Mouse (Mus musculus) duodenum, adult 2 months (tissue): Measurements from ENCODE around the gene Csrp1. TPM values are rescaled to one million over a fixed set of nuclear protein-coding genes. Genes with fewer than 3 reads are reported as not detected.

Source experiments
- polyA plus RNA-seq: library from polyadenylated mRNA; depleted of rRNA; stranded (reverse); fragments of >200 nt; gene quantifications from 2 replicates; pipeline ENCODE4 v1.2.3, GENCODE M21; 2012; ENCODE audit warnings: low replicate concordance; rRNA removed

The Csrp1 gene
- polyA plus RNA-seq = 163 and 167 TPM in 2 replicates

DNA sequence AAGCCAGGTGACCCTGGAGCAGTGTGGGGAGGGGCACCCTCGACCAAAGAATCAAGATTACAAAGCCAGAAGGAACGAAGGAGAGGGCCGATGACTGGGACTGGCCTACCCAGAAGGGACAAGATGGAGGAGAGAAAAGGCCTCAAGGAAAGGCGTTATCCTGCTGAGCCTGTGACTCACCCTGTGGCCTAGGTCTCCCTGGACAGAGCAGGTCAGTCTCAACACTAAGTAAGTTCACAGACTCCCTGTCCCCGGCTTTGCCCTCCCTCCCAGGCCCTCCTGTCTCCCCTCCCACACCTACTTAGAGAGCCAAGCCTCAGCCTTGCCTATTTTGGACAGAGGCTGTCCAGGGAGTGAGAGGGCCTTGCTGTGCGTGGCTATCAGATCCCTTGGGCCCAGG is at the start of gene Csrp1:
Gene Csrp1, plus strand, starts transcription at position 79 of the 400 bp plus-strand sequence.

DNA sequence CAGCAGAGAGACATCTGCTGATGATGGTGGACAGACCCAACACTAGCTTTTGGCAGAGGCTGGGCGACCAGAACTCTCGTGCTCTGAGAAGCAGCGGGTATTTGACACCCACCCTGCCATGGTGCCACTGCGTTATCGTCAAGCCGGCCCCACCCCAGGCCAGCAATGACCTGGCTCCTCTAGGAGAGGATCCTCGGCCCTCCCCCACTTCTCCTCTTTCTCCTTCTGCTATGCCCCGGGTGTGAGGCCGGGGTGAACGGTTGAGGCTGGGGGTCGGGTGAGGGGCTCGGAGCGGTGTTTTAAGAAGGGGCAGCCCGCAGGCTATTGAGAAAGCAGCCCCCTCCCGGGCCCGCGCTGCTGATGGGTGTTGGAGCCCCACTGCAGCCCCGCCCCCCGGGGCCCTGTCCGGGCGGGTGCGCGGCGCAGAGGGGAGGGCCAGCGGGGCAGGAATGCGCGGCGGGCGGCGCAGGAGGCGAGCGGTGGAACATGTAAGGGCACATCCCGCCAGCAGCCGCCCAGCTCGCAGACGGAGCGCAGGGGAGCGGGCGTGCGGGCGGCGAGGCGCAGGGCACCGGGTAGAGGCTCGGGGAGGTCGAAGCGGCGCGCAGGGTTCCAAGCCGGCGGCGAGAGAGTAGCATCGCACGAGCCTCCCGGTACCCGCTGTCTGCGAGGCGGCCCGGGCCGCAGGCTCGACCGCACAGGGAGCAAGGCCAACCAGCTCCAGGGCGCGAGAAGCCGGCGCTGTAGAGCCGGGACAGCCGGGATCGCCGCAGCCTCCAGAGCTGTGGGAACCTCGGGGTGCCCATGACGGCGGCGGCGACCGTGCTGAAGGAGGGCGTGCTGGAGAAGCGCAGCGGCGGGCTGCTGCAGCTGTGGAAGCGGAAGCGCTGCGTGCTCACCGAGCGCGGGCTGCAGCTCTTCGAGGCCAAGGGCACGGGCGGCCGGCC is 46.1 kb downstream of the Csrp1 start, which contains the start of gene Phlda3:
Gene Phlda3, plus strand, starts transcription at position 475 of the 947 bp plus-strand sequence.

DNA sequence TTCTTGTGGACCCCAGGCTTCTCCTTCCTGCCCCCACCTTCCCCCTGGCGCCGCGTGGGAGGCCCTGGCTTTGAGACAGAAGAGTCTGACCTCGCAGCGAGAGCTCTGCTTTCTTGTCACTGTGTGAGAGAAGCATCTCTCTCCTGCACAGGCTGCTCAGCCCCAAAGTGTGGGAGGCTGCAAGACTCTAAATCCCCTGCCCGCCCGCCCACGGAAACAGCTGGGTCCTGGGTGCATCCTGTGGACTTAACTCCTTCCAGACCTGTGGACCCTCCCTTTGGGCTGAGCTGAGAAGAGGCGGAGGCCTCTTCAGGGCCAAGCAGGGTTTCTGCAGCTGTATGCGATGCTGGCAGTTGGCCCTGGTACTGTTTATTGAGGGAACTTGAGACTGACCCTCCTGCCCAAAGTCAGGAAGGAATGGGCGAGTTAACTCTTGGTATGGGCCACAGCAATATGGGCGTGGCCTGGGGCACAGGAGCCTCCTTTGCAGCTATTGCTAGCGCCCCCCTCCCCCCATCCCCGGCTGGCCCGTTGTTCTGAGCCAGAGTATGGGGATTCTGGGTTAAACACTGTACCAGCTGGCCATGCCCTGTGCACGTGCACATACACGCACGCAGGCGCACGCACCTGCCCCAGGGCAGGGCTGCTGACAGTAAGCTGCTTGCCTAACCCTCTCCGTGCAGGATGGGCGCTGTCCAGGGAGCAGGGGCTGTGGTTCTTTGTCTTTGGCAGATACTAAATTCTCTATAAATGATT is 59.1 kb downstream of the Csrp1 start, which contains the start of gene Tnni1:
Gene Tnni1, plus strand, starts transcription at position 655 of the 756 bp plus-strand sequence.

Other genes with a start within 250 kb of the Csrp1 start
- gene Nav1, start 112.8 kb upstream of the Csrp1 start, polyA plus RNA-seq = 2.2 and 7.1 TPM in 2 replicates
- 12.2 and 23.2 TPM in 2 replicates for gene Phlda3, start 46.1 kb downstream of the Csrp1 start, polyA plus RNA-seq
- 0.82 and 27.3 TPM in 2 replicates for gene Tnni1, start 59.4 kb downstream of the Csrp1 start, polyA plus RNA-seq
- 294 and 344 TPM in 2 replicates for gene Lad1, start 98.5 kb downstream of the Csrp1 start, polyA plus RNA-seq
- 0.74 and 4.4 TPM in 2 replicates for gene Tnnt2, start 116.3 kb downstream of the Csrp1 start, polyA plus RNA-seq
- 4.5 and 9.0 TPM in 2 replicates for gene Pkp1, start 199.1 kb downstream of the Csrp1 start, polyA plus RNA-seq